Comparison of ENCODE assay signal across 8 mouse cellular contexts in the genomic region with DNA sequence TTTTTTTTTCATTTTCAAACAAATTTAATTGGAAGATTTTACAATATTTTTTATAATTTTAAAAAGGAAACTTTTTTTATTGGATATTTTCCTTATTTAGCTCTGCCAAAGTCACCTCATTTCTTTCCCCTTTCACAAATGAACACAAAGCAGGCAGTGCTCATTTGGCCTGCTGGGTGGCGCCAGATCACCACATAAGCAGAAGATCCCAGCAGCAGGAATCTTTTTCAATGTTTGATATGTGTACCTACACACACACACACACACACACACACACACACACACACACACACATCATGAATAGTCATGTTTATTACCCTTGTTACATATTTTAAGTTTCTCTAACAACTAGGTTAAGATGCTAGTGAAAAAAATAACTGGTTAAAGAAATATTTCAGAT. TPM values are rescaled to one million over a fixed set of nuclear protein-coding genes. Genes with fewer than 3 reads are reported as not detected.
DNase-seq lines count a peak whose midpoint lies in the region; ATAC-seq lines count a peak whose summit lies in the region.

No protein-coding gene starts in this region.

- no peak overlapping the region for H3K9ac ChIP-seq in forebrain, embryonic 15.5 days (replicated peaks)
- no peak overlapping the region for H3K9ac ChIP-seq in midbrain, embryonic 11.5 days (ENCODE audit: low read length)

- no peak overlapping the region for H3K4me3 ChIP-seq in forebrain, embryonic 15.5 days
- H3K4me3 ChIP-seq in midbrain, embryonic 11.5 days (ENCODE audit: low read depth, low read length): no peak overlapping the region

- WGBS in forebrain, embryonic 15.5 days: 0% methylated on average over 1 of the region's 1 CpGs
- 4% methylated on average over 1 of the region's 1 CpGs for WGBS in midbrain, embryonic 11.5 days

- no peak overlapping the region for H3K4me2 ChIP-seq in forebrain, embryonic 15.5 days (replicated peaks)
- no peak overlapping the region for H3K4me2 ChIP-seq in midbrain, embryonic 11.5 days

- DNase-seq in adrenal gland, postnatal 10 days: peak; percentile 46
- no peak for DNase-seq in adrenal gland, adult 18-20 months (ENCODE audit: low spot score in 2 of 2)
- peak; percentile 7 for DNase-seq in urinary bladder, postnatal 14 days (ENCODE audit: low spot score)
- DNase-seq in urinary bladder, adult 2 months (ENCODE audit: low spot score): no peak
- DNase-seq in layer of hippocampus, adult 9-10 months (ENCODE audit: low spot score): peak; percentile 36
- peak; percentile 87 for DNase-seq in midbrain, embryonic 11.5 days (ENCODE audit: low spot score, missing footprints)
- DNase-seq in telencephalon, adult 2 months (ENCODE audit: low read depth, low spot score): peak; percentile 13

- no peaks in the 10 kb centered on the region for H3K36me3 ChIP-seq in forebrain, embryonic 15.5 days
- H3K36me3 ChIP-seq in midbrain, embryonic 11.5 days (ENCODE audit: control insufficient read depth, insufficient read depth, low read length): no peaks in the 10 kb centered on the region

- H3K9me3 ChIP-seq in forebrain, embryonic 15.5 days: no peaks in the 10 kb centered on the region
- no peaks in the 10 kb centered on the region for H3K9me3 ChIP-seq in midbrain, embryonic 11.5 days (ENCODE audit: control insufficient read depth, low read length)

- H3K27ac ChIP-seq in forebrain, embryonic 15.5 days (replicated peaks): no peak overlapping the region
- H3K27ac ChIP-seq in midbrain, embryonic 11.5 days (ENCODE audit: low read depth, low read length): no peak overlapping the region

- ATAC-seq in forebrain, embryonic 15.5 days (replicated peaks): peak; percentile 73
- peak; percentile 73 for ATAC-seq in midbrain, embryonic 11.5 days (ENCODE audit: low FRiP score)

- H3K27me3 ChIP-seq in forebrain, embryonic 15.5 days: no peaks in the 10 kb centered on the region
- no peaks in the 10 kb centered on the region for H3K27me3 ChIP-seq in midbrain, embryonic 11.5 days (ENCODE audit: control insufficient read depth, insufficient read depth, low read length)

- no peaks in the 10 kb centered on the region for H3K4me1 ChIP-seq in forebrain, embryonic 15.5 days
- H3K4me1 ChIP-seq in midbrain, embryonic 11.5 days (ENCODE audit: control insufficient read depth, insufficient read depth, low read length): no peaks in the 10 kb centered on the region

RNA-seq across cellular contexts. Expression of gene Serpini2, which starts 50.7 kb away (rescaled TPM):
- not detected for total RNA-seq in adrenal gland, postnatal 10 days (2021)
- total RNA-seq in adrenal gland, adult 18-20 months (2021): not detected
- not detected in 2 replicates for polyA plus RNA-seq in urinary bladder, adult 2 months (2012; rRNA removed)
- not detected in 2 replicates for polyA plus RNA-seq in forebrain, embryonic 15.5 days (2015; fragmentation: Nextera tagmentation; extraction: Ambion mirVana)
- polyA plus RNA-seq in midbrain, embryonic 11.5 days (2014; fragmentation: Nextera tagmentation; extraction: Ambion mirVana): not detected in 2 replicates

RNA-seq across cellular contexts. Expression of gene Zbbx, which starts 54.4 kb away (rescaled TPM):
- total RNA-seq in adrenal gland, postnatal 10 days (2021): not detected
- not detected for total RNA-seq in adrenal gland, adult 18-20 months (2021)
- 0.06 and 0.10 TPM in 2 replicates for polyA plus RNA-seq in urinary bladder, adult 2 months (2012; rRNA removed)
- 0.80 and 0.85 TPM in 2 replicates for polyA plus RNA-seq in forebrain, embryonic 15.5 days (2015; fragmentation: Nextera tagmentation; extraction: Ambion mirVana)
- polyA plus RNA-seq in midbrain, embryonic 11.5 days (2014; fragmentation: Nextera tagmentation; extraction: Ambion mirVana): 0.14 and 0.15 TPM in 2 replicates

Comparison
In these comparisons a context has a peak if more than half of its experiments do, and no peak if none do; other contexts are left out.
1. DNase-seq: peak in adrenal gland, postnatal 10 days (single experiment), urinary bladder, postnatal 14 days (single experiment), layer of hippocampus, adult 9-10 months (single experiment), midbrain, embryonic 11.5 days (single experiment) and telencephalon, adult 2 months (single experiment); none in adrenal gland, adult 18-20 months (0 of 2) and urinary bladder, adult 2 months (single experiment).